Mouse (Mus musculus) megakaryocyte, embryonic 14.5 days (primary cell): ENCODE results near the gene Nit1.

ENCODE experiments used
- FLI1 ChIP-seq: IDR thresholded peaks from 2 replicates; pipeline ENCODE4 v1.6.1; 2012; ENCODE audit warnings: low read length, inconsistent platforms, mixed read lengths
- GATA1 ChIP-seq: IDR thresholded peaks from 3 replicates; pipeline ENCODE4 v1.6.1; 2012; ENCODE audit warnings: mixed read lengths, low read length, inconsistent platforms, borderline replicate concordance

GRCm38 (mm10) chr1:171373946-171374345, 28.5 kb upstream of the Nit1 start:
- TF ChIP-seq FLI1 (no peak), GATA1 (no peak)
